Mouse (Mus musculus) gastrocnemius, postnatal 10 days (tissue): Measurements from ENCODE around the gene Gm17662. TPM values are rescaled to one million over a fixed set of nuclear protein-coding genes. Genes with fewer than 3 reads are reported as not detected.

Experiments used
- DNase-seq: peaks from one replicate; pipeline ENCODE4 v3.0.0; 2021; ENCODE audit warnings: mixed read lengths
- long read RNA-seq, 2 experiments: library from polyadenylated mRNA; stranded (forward); transcript quantifications; one replicate each; pipeline ENCODE4 v2.0.0; 2021
- total RNA-seq, 2 experiments: library from RNA; stranded (reverse); gene quantifications; 2 replicates each; pipeline ENCODE4 v1.2.3; 2021

Gm17662 gene
- total RNA-seq = not detected
- long read RNA-seq, experiment 1 = 0 reads
- long read RNA-seq, experiment 2 = 0 reads

GRCm38 (mm10) chr4:104857029-104857428, at the start of gene Gm17662:
TSS of gene Gm17662 (plus strand) at chr4:104857329.
- no peak for DNase-seq

- no peak for DNase-seq
These were observed 46.3 kb upstream of the Gm17662 start for GRCm38 (mm10) chr4:104810710-104811286.

- DNase-seq = no peak
These were observed 43.5 kb upstream of the Gm17662 start for GRCm38 (mm10) chr4:104813617-104814016.

GRCm38 (mm10) chr4:104816519-104817232, 40.5 kb upstream of the Gm17662 start:
- no peak for DNase-seq

- no peak for DNase-seq
These were observed 39.6 kb upstream of the Gm17662 start for GRCm38 (mm10) chr4:104817509-104817908.

GRCm38 (mm10) chr4:104818986-104819385, 38.1 kb upstream of the Gm17662 start:
- no peak for DNase-seq

- DNase-seq = no peak
These were observed 37.2 kb upstream of the Gm17662 start for GRCm38 (mm10) chr4:104819891-104820290.

- no peak for DNase-seq
These were observed 33.5 kb upstream of the Gm17662 start for GRCm38 (mm10) chr4:104823597-104824101.

- no peak for DNase-seq
These were observed 32.6 kb upstream of the Gm17662 start for GRCm38 (mm10) chr4:104824381-104825077.

- peak; percentile 15 for DNase-seq
These were observed 28.2 kb upstream of the Gm17662 start for GRCm38 (mm10) chr4:104828939-104829338.

GRCm38 (mm10) chr4:104835096-104835495, 22.0 kb upstream of the Gm17662 start:
- no peak for DNase-seq

- DNase-seq = no peak
These were observed 18.8 kb upstream of the Gm17662 start for GRCm38 (mm10) chr4:104838342-104838741.

GRCm38 (mm10) chr4:104842204-104842603, 14.9 kb upstream of the Gm17662 start:
- DNase-seq = no peak

- DNase-seq = no peak
These were observed 13.6 kb upstream of the Gm17662 start for GRCm38 (mm10) chr4:104843546-104843945.

- DNase-seq = no peak
These were observed 1.9 kb upstream of the Gm17662 start for GRCm38 (mm10) chr4:104855216-104855615.

GRCm38 (mm10) chr4:104857823-104858222, 694 bp downstream of the Gm17662 start:
- no peak for DNase-seq

- no peak for DNase-seq
These were observed 4.1 kb downstream of the Gm17662 start for GRCm38 (mm10) chr4:104861241-104861640.

GRCm38 (mm10) chr4:104864397-104864796, 7.3 kb downstream of the Gm17662 start:
- DNase-seq = no peak

- no peak for DNase-seq
These were observed 12.5 kb downstream of the Gm17662 start for GRCm38 (mm10) chr4:104869581-104869980.

- DNase-seq = no peak
These were observed 13.1 kb downstream of the Gm17662 start for GRCm38 (mm10) chr4:104870196-104870595.

GRCm38 (mm10) chr4:104875832-104876231, 18.7 kb downstream of the Gm17662 start:
- no peak for DNase-seq

- no peak for DNase-seq
These were observed 19.2 kb downstream of the Gm17662 start, which contains the start of gene C8a for GRCm38 (mm10) chr4:104876323-104876722. TSS of gene C8a (minus strand) at chr4:104876398.

- no peak for DNase-seq
These were observed 30.4 kb downstream of the Gm17662 start for GRCm38 (mm10) chr4:104887486-104887885.
